Mouse (Mus musculus) Patski (cell line): ENCODE measurements around the gene Fam189a1. TPM values are rescaled to one million over a fixed set of nuclear protein-coding genes. Genes with fewer than 3 reads are reported as not detected.

Experiments used
- ATAC-seq: fragments of 100-300 bp; one replicate; pipeline ENCODE4 v1.8.0; 2021
- CTCF ChIA-PET: fragments of 350-600 bp; sonication (Branson Sonifier 250); formaldehyde crosslinking; loops from one replicate; lab custom pipeline; 2022; ENCODE audit warnings: inconsistent platforms; lab: Charles Lee
- POLR2A ChIA-PET: fragments of 350-600 bp; sonication (Branson Sonifier 250); formaldehyde crosslinking; loops from one replicate; lab custom pipeline; 2022; ENCODE audit warnings: antibody characterized with exemption, inconsistent platforms; lab: Charles Lee
- DNase-seq: peaks from one replicate; pipeline ENCODE4 v3.0.0-alpha.2; 2011; ENCODE audit warnings: low read depth, low spot score
- H3K27me3 ChIP-seq: fragments of 371-371 bp; one replicate; pipeline ENCODE4 v1.5.1; 2021
- CTCF ChIP-seq: fragments of 100-300 bp; IDR thresholded peaks from one replicate; pipeline ENCODE4 v1.5.1; 2021
- in situ Hi-C: fragments of 300-500 bp; cut with MboI; formaldehyde crosslinking; loops from 3 replicates; pipeline ENCODE4 v1.11.1; 2018; ENCODE audit warnings: low pct_unique_long_range_greater_than_20kb, mixed read lengths
- polyA plus RNA-seq: library from polyadenylated mRNA; unstranded; gene quantifications from one replicate; pipeline ENCODE4 v1.2.3, GENCODE M21; 2021

Fam189a1 gene
- polyA plus RNA-seq, 1 experiment from 2014 or later, result 2.7 TPM

DNA sequence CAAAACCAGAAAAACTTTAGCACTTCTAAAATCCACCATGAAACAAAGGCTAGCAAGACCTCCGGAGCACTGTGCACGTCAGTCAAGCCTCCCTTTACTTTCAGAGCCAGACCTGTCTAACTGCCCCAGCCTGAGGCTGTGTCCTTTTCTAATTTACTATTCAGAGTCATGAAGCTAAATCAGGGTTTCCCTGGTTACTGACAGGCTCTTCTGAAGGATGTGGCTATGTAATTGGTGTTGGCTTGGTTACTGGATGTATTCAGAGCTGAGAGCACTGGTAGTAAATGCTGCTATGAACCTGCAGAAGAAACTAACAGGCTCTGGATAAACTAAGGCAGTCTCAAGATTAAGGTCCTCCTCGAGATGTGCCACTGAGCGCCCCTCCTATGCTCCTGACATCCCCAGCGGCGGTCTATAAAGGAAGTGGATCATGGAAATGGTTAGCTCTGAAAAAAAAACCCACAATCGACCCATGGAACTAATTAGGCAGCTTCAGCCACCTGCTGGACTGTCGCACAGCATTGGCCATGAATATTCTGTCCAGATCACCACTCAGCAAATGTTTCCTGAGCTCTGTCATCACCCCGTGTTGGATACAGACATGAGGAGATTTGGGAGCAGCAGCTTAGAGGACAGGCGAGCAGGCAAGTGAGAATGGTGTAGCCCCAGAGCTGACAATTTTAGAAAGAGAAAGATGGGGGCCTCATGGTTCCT is 315.3 kb downstream of the Fam189a1 start:
- in situ Hi-C loops, result no loop called here
- H3K27me3 ChIP-seq, result no peaks in the 10 kb centered on the region
- ChIA-PET POLR2A (interaction anchor here (1.0 to 1.4 kb wide), 2 partner anchors 25 to 31 kb away, joined by 3 read pairs; no protein-coding TSS in a partner anchor), CTCF (interaction anchor here (1.0 kb wide), 1 partner anchor 99 kb away, joined by 3 read pairs; no protein-coding TSS in a partner anchor)
- ATAC-seq (no peak), DNase-seq (no peak)
- no peak for TF ChIP-seq CTCF

DNA sequence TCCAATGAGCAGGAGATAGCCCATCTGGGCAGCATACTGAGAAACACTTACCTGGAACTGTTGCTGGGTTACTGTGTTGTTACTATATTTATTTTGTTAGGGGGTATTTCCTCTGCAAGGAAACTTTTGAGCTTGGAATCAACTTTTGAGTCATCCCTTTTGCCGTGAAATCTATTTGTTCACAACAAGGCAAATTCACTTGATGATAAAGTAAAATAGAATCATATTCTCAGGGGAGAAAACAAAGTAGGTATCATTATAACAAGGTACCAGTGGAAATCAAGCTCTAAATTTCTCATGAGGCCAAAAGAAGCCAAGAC is 315.8 kb downstream of the Fam189a1 start:
- in situ Hi-C loops, result no loop called here
- DNase-seq (no peak), ATAC-seq (no peak)
- POLR2A ChIA-PET, result interaction anchor here (1.0 kb wide), 1 partner anchor 31 kb away, joined by 3 read pairs; no protein-coding TSS in a partner anchor
- TF ChIP-seq CTCF, result no peak
- CTCF ChIA-PET, result interaction anchor here (1.0 kb wide), 1 partner anchor 99 kb away, joined by 3 read pairs; no protein-coding TSS in a partner anchor
- no peaks in the 10 kb centered on the region for H3K27me3 ChIP-seq

DNA sequence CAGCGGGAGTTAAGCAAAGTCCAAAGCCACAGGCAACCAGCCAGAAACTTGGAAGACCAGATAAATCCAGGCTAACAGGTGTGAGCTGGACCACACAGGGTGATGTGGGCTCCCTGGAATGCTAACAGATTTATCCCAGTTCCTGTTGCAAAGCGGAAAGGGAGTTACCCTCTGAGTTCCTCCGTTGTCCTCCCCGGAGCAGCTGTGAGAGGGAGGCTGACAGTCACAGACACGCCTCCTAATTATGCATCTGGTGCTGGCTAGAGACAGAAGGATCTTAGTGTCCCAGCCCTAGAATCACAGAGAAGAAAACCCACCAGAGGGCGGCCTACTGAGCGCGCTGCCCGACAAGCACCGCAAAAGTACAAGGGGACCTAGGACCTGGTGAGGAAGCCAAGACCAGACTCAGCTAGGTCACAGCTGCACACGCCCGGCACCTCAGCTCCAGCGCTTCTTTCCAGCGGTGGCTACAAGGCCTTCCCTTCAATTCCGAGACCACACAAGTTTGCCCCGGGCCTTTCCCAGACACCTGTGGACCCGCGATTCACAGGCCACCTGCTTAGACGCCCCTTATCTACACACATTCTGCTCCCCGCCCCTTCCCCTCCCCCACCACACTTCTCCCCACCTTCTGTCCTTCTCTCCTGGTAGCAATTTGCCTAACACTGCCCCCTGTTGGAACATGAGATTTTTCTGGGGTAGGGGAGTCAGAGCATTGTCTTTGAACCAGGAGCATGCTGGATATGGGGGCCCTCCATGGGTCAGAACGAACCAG is 316.4 kb downstream of the Fam189a1 start:
- ChIA-PET POLR2A (no interaction called here), CTCF (no interaction called here)
- peak; percentile 25 for TF ChIP-seq CTCF
- no peaks in the 10 kb centered on the region for H3K27me3 ChIP-seq
- in situ Hi-C loops, result no loop called here
- peak; percentile 76 for DNase-seq
- peak; percentile 91 for ATAC-seq

DNA sequence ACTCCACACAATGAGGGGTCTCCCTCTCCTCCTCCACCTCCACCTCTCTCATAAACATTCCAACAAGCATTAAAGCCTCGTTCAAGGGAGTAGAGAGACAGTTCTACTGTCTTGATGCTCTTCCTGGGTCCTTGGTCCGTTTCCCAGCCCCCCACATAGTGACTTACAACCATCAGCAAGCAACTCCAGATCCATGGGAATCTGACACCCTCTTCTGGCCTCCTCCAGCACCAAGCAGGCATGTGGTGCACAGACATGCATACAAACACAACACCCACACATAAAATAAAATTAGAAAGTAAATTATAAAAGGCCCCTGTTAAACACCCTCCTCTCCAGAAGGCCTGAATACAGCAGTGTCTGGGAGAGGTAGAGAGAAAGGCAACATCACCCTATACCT is 317.1 kb downstream of the Fam189a1 start:
- TF ChIP-seq CTCF, result no peak
- in situ Hi-C loops, result no loop called here
- ChIA-PET POLR2A (no interaction called here), CTCF (no interaction called here)
- ATAC-seq, result no peak
- DNase-seq, result peak; percentile 1
- H3K27me3 ChIP-seq, result no peaks in the 10 kb centered on the region

DNA sequence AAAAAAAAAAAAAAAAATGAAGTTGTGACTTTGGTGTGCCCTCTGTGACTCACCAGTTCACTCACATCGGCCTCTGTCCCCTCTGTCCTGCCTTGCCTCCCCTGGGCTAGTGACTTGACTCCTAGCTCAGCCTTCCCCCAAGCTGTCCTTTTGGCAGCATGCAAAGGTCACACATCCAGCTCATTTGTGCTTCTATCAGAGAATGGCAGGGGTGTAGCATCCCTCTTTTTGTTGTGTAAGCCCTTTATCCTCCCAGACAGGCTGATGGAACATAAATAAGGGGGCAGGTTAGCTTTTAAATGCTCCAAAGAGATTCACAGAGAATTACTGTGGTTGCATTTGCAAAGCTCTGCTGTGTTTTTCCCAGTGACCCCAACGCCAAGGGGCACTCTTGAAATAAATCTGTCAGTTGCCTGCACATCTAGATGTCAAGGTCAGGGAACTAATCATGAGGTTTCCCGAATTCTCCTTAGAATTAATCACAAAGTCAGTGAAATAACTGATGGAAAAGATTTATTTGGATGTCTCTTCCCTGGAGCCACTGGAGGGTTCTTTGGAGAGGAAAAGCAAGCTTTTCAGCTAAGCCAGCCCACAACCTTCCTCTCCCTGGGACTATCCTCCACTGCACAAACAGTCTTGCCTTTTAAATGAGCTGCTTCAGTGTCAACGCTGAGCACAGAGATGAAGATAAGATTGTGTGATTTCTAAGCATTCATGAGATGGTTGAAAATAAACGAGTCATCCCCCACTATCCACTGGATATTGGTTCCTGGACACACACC is 326.0 kb downstream of the Fam189a1 start:
- ATAC-seq (no peak), DNase-seq (no peak)
- POLR2A ChIA-PET, result interaction anchor here (0.7 kb wide), 1 partner anchor 719 kb away, joined by 3 read pairs; no protein-coding TSS in a partner anchor
- in situ Hi-C loops, result no loop called here
- CTCF ChIA-PET, result interaction anchor here (1.0 kb wide), 1 partner anchor 14 kb away, joined by 4 read pairs; no protein-coding TSS in a partner anchor
- H3K27me3 ChIP-seq, result peaks cover 3% of the 10 kb centered on the region
- TF ChIP-seq CTCF, result no peak

DNA sequence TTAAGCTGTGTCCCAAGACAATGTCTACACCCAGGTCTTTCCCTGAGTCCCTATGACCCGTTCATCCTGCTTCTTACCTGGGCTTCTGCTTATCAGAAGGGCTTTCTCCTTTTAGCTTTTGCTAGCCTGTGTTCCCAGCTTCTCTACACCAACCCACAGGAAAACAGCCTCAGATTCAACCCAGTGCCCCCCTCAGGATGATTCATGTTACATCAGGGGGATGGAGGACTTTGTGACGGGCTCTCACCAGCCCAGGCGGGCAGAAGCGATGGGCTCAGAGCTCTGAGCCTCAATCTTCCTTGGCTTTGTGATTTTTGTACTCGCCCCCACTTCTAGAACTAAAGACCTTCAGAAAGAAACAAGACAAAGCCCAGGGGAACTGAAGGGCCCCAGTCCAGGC is 335.3 kb downstream of the Fam189a1 start:
- ChIA-PET CTCF (interaction anchor here (2.6 kb wide), 1 partner anchor 13 kb away, joined by 10 read pairs; no protein-coding TSS in a partner anchor), POLR2A (no interaction called here)
- no peak for DNase-seq
- no peaks in the 10 kb centered on the region for H3K27me3 ChIP-seq
- ATAC-seq, result no peak
- TF ChIP-seq CTCF, result no peak
- in situ Hi-C loops, result no loop called here

DNA sequence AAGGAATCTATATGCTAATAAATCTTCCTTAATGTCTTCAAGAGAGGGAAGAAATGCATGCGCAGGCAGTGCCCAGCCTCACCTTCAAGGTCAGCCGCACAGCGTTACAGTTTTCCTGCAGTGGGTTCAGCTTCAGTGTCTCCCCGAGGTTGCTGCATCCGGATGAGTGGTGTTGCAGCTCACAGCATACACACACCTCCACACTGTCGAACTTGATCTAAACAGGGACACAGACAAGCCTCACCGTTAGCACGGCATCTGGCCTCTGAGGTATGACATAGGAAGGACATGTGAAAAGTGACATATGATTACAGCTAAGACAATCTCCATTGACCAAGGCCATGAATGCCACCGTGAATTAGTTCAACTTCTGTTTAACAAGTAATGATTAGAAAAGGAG is 336.7 kb downstream of the Fam189a1 start:
- CTCF ChIA-PET, result interaction anchor here (2.6 kb wide), 1 partner anchor 11 kb away, joined by 10 read pairs; no protein-coding TSS in a partner anchor
- ATAC-seq, result no peak
- no peak for DNase-seq
- in situ Hi-C loops, result no loop called here
- no peaks in the 10 kb centered on the region for H3K27me3 ChIP-seq
- TF ChIP-seq CTCF, result no peak
- POLR2A ChIA-PET, result no interaction called here

DNA sequence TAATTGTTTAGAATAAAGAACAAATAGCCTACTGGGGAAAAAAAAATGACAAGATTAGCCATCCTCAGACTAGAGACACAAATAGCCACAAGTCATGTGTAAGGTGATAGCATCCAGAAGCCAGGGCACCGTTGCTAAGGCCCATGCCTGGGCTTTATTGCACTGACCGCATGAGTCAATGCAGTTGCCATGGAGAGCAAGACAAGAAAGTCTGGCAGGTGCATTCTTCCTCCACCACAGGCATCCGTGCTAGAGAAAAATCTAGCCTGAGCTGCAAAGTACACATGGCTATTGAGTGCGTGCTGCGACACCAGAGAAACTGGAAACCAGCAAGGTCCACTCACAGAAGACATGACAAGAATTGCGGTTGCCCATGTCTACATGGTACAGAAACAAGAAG is 347.5 kb downstream of the Fam189a1 start:
- ChIA-PET POLR2A (interaction anchor here (1.2 kb wide), 1 partner anchor 23 kb away, joined by 3 read pairs; no protein-coding TSS in a partner anchor), CTCF (interaction anchor here (2.3 kb wide), 1 partner anchor 11 kb away, joined by 10 read pairs; no protein-coding TSS in a partner anchor)
- ATAC-seq, result peak; percentile 60
- in situ Hi-C loops, result no loop called here
- peak; percentile 34 for DNase-seq
- H3K27me3 ChIP-seq, result no peaks in the 10 kb centered on the region
- TF ChIP-seq CTCF, result no peak

DNA sequence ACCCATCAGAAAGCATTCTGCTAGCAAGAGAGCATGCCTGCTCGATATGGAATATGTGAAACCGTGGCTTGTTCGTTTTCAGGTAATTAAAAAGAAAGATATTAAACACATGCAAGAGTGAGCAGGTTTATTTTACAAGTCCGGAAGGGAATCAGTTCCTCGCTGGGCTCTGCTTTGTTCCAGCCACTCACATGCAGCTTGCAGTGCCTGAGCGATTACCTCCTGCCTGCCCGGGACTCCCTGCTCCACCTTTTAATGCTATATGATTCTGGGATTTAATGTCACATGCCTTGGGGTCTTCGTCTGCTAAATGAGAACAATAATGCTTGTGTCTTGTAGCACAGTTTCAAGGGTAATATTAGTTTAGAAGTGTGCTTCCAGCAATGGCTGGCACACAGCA is 351.3 kb downstream of the Fam189a1 start:
- CTCF ChIA-PET, result no interaction called here
- in situ Hi-C loops, result no loop called here

DNA sequence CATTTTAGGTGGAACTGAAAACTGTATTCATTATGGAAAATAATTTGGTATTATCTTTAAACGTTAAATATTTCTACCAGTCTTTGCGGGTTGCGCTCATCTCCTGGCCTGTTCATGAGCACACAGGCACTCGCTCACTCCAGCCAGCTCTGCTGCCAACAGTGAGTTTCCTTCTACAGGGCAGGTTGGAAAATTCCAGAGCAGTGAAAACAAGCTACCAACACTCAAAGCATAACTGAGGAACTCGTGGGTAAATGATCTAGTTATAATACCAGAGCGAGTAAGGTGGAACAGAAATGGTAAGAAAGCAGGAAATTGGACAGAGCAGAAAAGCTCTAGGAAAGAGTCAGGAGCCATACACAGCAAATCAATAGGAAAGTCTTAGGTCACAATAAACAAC is 360.8 kb downstream of the Fam189a1 start:
- ATAC-seq (peak; percentile 78), DNase-seq (no peak)
- no peaks in the 10 kb centered on the region for H3K27me3 ChIP-seq
- CTCF ChIA-PET, result interaction anchor here (0.6 kb wide), 1 partner anchor 408 kb away, joined by 3 read pairs; no protein-coding TSS in a partner anchor
- TF ChIP-seq CTCF, result no peak
- POLR2A ChIA-PET, result no interaction called here
- in situ Hi-C loops, result no loop called here

More for the DNA sequence above, 351.3 kb downstream of the Fam189a1 start:
- H3K27me3 ChIP-seq, result no peaks in the 10 kb centered on the region
- no peak for DNase-seq
- ATAC-seq, result no peak
- POLR2A ChIA-PET, result no interaction called here
- no peak for TF ChIP-seq CTCF
